Mouse (Mus musculus) urinary bladder, postnatal 10 days (tissue): ENCODE data around the gene Fbf1.
"Not testable (repeated sequence)": the region's sequence is repeated elsewhere in the genome, so short reads cannot be mapped to it uniquely, and the experiment has no call there.

Experiments used
- DNase-seq: peaks from one replicate; pipeline ENCODE4 v3.0.0; 2022; ENCODE audit warnings: low spot score

Gene Fbf1

DNA sequence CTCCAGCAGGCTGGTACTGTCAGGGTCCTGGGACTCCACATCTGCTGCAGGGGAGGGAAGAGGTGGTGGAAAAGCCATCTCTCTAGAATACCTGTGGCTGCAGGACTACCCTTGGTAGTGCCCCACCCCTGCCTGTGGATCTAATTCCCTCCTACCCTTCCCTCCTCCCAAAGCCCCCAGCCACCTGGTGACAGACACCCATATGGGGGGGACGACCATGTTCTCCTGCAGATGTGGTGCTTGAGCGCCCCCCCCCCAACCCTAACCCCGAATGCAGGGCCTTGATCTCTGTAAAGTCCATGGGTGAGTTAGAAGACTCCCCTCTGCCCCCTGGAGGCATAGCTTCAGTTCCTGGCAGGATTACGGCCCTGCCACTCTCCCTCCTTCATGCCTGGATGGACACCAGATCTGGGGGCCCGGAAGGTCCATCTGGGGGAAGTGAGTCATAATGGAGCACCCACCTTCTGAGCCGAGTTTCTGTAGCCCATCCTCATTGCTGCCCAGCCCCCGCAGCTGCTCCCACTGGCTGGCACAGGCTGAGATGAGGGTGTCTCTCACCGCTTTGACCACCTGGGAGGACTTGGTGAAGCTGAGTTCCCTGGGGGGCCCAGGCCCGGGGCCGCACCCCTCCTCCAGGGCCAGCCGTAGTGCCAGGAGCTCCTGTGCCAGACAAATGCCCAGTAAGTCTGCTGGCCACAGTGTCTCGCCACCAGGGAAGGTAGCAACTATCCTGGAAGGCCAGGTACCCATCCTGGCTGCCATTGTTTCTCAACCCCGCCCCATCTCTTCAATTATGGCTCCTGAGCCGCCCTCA lies 60.8 kb downstream of the Fbf1 start:
- no peak for DNase-seq

DNA sequence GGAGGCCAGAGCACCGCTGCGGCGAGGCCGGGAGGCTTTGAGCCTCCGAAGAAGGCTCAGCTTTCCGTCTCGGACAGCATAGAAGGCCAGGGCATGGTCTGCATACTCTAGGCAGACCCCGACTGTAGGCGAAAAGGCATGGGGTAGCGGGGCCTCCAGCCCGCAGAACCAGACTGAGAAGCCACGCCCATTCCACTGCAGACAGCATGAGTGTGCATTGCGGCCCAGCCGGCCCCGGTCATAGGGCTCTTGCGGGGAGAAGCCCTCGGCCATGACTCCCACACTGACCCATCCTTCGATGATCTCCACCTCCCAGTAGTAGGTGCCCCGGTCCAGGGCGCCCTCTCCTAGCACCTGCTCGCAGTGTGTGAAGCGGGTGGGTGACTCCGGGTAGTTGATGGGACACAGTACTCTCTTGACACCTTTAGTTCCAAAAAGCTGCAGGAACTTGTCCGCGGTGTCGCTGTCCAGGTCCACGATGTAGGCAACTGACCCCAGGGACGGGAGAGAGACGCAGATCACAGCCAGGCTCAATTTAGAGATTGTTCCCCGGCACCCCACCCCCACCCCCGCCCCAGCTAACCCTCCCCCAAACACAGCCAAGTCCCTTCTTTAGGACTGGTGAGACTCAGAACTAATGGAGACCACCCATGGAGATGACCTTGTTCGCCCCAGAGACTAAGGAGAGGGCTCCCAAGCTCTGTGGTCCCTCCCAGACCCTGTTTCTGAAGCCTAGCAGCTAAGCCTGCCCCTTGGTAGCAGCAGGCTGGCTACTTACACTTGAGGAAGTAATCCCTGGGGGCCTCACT lies 61.6 kb downstream of the Fbf1 start:
- DNase-seq: no peak

DNA sequence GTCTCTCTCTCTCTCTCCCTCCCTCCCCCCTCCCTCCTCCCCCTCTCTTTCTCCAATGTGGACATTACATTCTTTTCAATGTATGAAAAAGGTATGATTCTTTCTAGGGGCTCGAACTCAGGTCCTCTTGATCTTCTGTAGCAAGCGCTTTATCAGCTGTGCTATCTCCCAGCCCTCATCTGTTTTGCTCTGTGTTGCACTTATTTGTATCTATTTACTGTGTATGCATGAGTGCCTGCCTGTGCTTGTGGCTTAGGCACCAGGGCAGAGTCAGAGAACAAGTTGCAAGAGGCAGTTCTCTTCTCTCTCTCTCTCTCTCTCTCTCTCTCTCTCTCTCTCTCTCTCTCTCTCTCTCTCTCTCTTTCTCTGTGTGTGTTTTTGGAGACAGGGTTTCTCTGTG lies 62.9 kb downstream of the Fbf1 start:
- no peak for DNase-seq

DNA sequence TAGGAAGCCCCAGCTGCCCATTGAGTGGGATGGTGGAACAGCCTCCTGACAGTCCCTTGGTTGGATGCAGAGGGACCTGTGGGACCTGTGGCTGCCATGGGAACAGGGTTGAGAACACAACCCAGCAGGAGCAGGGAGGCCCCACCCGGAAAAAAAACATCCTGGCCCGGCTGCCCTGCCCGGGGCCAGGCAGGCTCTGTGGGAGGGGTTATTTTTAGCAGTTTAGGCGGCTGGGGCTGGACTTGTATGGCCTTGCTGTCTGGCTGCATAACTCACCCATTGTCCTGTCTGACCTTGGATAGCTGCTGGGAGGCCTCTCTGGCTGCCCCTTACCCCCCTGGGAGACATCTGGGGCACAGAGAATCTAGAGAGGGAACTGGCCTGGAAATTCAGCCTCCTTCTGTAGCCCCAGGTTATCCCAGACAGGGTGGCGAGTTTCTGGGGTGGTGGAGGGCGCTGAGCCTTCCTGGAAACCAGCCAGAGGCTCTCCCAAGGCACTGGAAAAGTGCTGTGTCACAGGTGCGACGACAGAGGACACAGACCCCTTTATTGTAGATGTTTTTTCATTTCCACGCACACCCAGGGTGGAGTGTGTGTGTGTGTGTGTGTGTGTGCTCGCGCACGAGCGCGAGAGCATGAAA lies 63.8 kb downstream of the Fbf1 start:
- no peak for DNase-seq

DNA sequence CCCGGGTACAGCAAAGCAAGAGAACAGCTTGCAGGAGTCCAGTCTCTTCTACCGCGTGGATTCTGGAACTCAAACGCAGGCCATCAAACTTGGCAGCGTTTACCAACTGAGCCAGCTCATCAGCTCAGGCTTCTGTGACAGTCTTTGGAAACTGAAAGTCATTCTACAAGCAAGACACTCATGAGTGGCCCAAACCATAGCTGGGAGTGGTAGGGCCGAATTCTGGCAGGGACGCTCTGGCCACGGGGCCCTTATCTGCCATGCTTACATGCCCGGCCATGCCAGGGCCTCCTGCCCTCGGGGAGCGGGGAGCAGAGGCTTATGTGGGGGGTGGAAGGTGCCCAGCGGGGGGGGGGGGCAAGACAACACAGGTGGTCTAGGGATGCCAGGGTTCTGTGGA lies 64.4 kb downstream of the Fbf1 start:
- DNase-seq: no peak

DNA sequence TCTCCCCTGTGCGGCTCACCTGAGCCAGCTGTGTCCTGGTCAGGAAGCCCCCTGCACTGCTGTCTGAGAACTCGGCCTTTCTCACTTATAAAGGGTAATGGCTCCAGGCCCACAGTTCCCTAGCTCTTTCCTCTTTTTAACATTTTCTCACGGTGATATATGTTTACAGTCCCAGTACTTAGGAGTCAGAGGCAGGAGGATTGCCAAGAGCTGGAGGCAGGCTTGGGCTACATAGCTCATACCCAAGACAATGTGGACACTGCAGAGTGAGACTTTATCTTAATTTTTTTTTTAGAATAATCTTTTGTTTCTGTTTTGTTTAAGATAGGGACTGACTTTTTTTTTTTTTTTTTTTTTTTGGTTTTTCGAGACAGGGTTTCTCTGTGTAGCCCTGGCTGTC lies 65.5 kb downstream of the Fbf1 start:
- no peak for DNase-seq

DNA sequence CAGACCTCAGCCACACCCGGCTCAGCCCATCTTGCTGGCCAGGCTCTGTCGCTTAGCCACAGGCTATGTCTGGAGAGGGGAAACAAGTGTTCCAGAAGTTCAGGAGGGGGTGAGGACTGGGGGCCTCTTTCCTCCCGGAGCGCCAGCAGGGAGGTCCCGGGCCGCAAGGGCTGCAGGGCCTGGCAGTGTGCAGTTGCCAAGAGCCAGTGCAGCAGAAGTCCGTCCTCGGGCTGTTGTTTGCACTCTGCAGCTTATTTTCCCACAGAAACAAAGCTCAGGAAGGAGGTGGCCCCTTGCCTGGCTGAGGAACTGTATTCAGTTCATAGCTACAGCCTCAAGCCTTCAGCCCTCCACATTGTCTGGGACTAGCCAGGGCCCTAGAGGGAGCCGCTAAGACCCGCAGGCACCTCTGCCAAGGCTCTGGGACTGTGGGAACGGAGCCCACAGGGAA lies 66.0 kb downstream of the Fbf1 start:
- no peak for DNase-seq

DNA sequence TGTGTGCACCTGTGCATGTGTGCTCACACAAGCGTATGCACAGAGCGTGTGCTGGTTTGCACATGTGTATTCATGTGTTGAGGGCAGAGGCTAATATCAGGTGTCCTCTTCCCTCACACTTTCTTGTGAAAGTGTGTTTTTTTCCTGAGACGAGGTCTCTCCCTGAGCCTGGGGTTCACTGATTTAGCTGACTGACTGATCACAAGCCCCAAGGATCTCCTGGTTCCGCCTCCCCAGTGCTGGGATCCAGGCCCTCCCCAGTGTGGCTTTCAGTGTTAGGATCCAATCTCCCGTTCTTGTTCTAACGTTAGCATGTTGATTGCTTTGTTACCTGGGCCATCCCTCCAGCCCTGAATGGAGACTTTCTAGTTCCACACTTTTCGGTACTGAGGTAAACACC lies 67.1 kb downstream of the Fbf1 start:
- DNase-seq: no peak

DNA sequence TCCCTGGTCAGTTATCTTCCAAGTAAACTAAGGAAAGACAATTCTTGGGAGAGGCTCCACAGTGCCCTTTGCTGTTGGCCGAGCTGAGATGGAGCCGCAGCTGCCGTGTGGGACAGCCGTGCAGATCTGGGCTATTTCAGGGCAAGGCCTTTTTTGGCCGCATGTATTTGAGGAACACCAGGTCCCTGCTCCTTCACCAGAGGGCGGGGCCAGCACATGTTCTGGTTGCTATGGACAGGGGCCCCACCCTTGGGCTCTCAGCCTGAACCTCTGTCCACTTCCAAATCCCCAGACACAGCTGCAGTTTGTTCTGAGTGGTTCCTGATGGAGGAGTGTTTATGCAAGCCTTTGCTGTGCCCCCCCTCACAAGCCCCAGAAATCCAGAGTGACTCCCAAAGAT lies 67.6 kb downstream of the Fbf1 start:
- no peak for DNase-seq

DNA sequence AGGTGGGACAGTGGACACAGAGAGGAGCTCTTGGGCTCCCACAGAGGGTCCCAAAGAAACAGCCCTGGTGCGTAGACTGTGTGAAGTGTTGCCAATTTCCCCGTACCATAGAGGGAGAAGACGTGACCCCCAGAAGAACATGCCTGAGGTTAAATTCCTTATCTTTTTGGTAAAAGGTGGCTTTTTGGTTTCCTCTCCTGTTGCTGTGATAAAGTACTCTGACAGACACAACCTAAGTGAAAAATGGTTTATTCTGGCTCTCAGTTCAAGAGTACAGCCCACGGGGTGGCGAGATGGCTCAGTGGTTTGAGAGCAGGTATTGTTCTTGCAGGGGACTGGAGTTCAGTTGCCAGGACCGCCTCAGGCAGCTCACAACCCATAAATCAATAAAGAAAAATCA lies 68.5 kb downstream of the Fbf1 start:
- DNase-seq: no peak

DNA sequence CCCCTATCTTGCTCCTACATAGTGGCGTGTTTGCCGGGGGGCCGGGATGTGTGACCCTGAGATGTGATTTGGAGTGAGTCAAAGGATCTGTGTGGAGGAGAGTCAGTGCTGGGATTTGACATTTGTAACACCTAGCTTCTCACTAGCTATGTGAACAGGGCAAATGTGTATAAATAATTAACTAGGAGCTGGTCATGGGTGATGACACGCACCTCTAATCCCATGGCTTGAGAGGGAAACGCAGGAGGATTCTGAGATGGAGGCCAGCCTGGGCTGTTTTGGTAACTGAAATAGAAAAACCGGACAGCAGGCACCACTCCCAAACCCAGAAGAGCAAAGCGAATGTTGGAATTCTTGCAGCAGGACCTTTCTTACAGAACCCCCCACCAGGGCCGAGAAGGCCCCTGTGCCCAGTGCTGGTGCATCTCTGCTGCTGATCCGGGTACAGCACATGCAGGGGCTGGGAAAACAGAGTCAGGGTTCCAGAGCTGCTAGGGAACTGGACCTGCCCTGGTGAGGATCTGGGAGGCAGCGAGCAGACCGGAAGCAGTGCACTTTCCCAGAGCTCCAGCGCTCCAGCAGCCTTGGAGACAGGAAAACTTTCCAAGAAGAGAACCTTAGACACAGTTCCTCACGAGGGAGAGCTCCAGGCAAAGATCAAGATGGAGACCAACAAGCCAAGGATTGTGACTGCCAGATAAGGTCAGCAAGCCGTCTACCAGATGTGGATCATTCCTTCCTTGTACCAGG lies 69.1 kb downstream of the Fbf1 start:
- no peak for DNase-seq

DNA sequence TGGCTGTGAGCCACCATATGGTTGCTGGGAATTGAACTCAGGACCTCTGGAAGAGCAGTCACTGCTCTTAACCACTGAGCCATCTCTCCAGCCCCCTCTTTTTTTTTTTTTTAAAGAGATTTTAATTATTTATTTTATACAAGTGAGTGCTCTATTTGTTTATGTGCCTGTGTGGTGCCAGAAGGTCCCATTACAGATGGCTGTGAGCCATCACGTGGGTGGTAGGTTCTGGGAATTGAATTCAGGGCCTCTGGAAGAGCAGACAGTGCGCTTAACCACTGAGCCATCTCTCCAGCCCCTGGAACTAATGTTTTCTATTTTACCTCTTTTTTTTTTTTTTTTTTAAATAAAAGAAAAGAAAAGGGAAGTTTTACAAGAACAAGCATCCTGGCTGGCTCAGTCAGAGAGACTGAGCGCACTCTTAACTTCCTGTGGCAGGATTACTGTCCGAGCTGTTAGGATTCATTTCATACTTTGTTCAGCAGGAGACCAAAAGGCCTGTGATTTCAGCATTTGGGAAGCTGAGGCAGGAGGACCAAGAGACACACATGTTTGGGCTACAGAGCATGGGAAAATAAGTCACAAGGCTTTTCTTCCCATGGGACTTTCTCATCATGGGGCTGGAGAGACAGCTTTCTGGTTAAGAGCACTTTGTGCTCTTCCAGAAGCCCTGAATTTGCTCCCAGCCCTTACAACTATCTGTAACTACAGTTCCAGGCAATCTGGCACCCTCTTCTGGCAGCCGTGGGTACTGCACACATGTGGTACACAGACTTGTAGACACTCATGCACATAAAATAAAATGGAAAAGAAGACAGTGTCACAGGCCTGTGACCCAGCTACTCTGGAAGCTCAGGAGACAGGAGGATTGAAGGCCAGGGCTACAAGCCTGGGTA lies 71.5 kb downstream of the Fbf1 start:
- no peak for DNase-seq

DNA sequence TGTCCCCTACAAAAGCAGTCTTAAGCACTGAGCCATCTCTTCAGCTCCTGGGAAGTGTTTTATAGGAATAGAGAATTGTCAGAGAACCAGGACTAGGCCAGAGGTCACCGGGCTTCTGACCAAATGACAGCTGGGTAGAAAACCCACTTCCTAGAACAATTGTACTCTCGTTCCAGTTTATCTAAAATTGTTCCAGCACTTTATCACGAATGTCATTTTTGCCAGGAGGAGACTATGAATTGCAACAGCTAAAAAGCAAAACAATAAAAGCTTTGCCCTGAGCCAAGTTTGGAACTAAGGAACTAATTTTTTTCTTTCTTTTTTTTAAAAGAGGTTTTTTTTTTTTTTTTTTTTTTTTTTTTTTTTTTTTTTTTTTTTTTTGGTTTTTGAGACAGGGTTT lies 72.4 kb downstream of the Fbf1 start:
- DNase-seq: no peak

DNA sequence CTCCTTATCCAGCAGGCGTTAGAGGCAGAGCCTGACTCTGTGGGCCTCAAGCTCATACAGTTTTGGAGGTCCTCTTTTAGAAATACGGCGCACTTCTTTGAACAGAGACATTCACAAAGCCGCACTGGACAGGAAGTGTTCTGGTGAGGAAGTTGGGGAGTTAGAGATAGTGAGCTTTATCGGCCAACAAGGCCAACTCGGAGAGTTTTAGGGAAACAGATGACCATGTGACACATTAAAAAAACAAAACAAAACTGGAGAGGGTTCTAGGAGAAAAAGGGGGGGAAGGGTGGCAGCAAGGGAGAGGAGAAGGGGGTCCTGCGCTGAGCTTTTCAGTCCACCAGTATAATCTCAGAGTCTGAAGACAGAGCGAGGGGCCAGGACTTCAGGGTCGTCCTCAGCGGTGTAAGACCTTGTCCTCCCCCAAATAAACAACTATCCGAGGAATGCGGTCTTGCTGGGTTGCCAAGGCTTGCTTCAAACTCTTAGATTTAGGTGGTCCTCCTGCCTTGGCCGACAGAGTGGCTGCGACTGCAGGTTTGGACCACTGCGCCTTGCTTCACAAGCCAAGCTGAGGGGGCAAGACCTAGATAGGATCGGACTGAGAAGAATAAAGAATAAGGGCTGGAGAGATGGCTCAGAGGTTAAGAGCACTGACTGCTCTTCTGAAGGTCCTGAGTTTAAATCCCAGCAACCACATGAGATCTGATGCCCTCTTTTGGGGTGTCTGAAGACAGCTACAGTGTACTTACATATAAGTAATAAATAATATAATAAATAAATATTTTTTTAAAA lies 74.0 kb downstream of the Fbf1 start:
- no peak for DNase-seq

DNA sequence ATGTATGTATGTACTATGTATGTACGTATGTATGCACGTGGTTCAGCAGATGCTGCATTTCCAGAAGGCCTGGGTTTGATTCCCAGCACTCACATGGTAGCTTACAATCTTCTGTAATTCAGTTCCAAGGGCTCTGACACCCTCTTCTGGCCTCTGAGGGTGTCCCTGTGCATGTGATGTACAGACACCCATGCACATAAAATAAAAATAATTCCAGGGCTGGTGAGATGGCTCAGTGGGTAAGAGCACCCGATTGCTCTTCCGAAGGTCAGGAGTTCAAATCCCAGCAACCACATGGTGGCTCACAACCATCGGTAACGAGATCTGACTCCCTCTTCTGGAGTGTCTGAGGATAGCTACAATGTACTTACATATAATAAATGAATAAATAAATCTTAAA lies 75.0 kb downstream of the Fbf1 start:
- not testable (repeated sequence) for DNase-seq
